Mouse (Mus musculus) ES-Bruce4 (cell line): Measurements from ENCODE around the gene Uvrag.

Experiments used
- CTCF ChIP-seq: IDR thresholded peaks from one replicate; pipeline ENCODE4 v1.8.1; 2011; ENCODE audit warnings: low read depth, low read length
- EP300 ChIP-seq: IDR thresholded peaks from 2 replicates; pipeline ENCODE4 v1.6.1; 2011; ENCODE audit warnings: low read depth, low read length; ENCODE audit not compliant: insufficient read depth
- POLR2A ChIP-seq: IDR thresholded peaks from one replicate; pipeline ENCODE4 v1.8.1; 2011; ENCODE audit warnings: low read length; ENCODE audit not compliant: insufficient read depth

- no peak for TF ChIP-seq EP300
- no peak for TF ChIP-seq CTCF
- no peak for TF ChIP-seq POLR2A
Observed at GRCm38 (mm10) chr7:99100087-99100486, 40.9 kb downstream of the Uvrag start.
